Mouse (Mus musculus) C2C12 (cell line): ENCODE measurements around the gene Mbnl2. TPM values are rescaled to one million over a fixed set of nuclear protein-coding genes. Genes with fewer than 3 reads are reported as not detected.

Source experiments
- H3K27me3 ChIP-seq: one replicate; pipeline ENCODE4 v1.6.1; 2011; ENCODE audit not compliant: control insufficient read depth, insufficient read depth, insufficient read length
- H3K36me3 ChIP-seq: one replicate; pipeline ENCODE4 v1.6.1; 2011; ENCODE audit not compliant: control insufficient read depth, insufficient read depth
- H3K4me3 ChIP-seq: one replicate; pipeline ENCODE4 v1.5.1; 2011; ENCODE audit warnings: mild to moderate bottlenecking, control low read depth; ENCODE audit not compliant: poor library complexity, insufficient read depth, severe bottlenecking
- H3K79me2 ChIP-seq: one replicate; pipeline ENCODE4 v1.6.1; 2011; ENCODE audit not compliant: control insufficient read depth, insufficient read depth
- H3K79me3 ChIP-seq: one replicate; pipeline ENCODE4 v1.6.1; 2011; ENCODE audit warnings: low read depth, control low read depth
- H3ac ChIP-seq: one replicate; pipeline ENCODE3; 2011; ENCODE audit warnings: low read depth; ENCODE audit not compliant: control insufficient read depth, insufficient read length
- CEBPB ChIP-seq: IDR thresholded peaks from one replicate; pipeline ENCODE4 v1.6.1; 2011; ENCODE audit warnings: low read depth, mild to moderate bottlenecking, control low read depth, moderate library complexity
- CTCF ChIP-seq: IDR thresholded peaks from one replicate; pipeline ENCODE4 v1.5.1; 2011; ENCODE audit not compliant: control insufficient read depth, insufficient read depth, insufficient read length
- FOSL1 ChIP-seq: IDR thresholded peaks from one replicate; pipeline ENCODE4 v1.8.0; 2011; ENCODE audit warnings: mild to moderate bottlenecking, low read length; ENCODE audit not compliant: poor library complexity, insufficient read depth, severe bottlenecking
- MAX ChIP-seq: IDR thresholded peaks from one replicate; pipeline ENCODE4 v1.6.1; 2011; ENCODE audit warnings: mild to moderate bottlenecking, control low read depth
- MYOD1 ChIP-seq: IDR thresholded peaks from one replicate; pipeline ENCODE4 v1.6.1; 2011; ENCODE audit warnings: low read depth; ENCODE audit not compliant: control insufficient read depth, insufficient read length
- MYOG ChIP-seq: IDR thresholded peaks from one replicate; pipeline ENCODE4 v1.6.1; 2011; ENCODE audit not compliant: control insufficient read depth, insufficient read length; ENCODE audit errors: extremely low read depth
- USF1 ChIP-seq: IDR thresholded peaks from one replicate; pipeline ENCODE4 v1.6.1; 2011; ENCODE audit warnings: low read depth, mild to moderate bottlenecking, control low read depth, moderate library complexity
- polyA plus RNA-seq: library from polyadenylated mRNA; unstranded; fragments of >200 nt; fragmentation: generic; extraction: Trizol; gene quantifications from one replicate; pipeline ENCODE4 v1.2.1, GENCODE M21; 2012; ENCODE audit warnings: missing spikeins

Mbnl2 gene
- polyA plus RNA-seq, 1 experiment: 42.1 TPM

GRCm38 (mm10) chr14:120297137-120297749, 21.8 kb downstream of the Mbnl2 start:
- H3K27me3 ChIP-seq: no peaks in the 10 kb centered on the region
- H3ac ChIP-seq: peak overlapping the region; percentile 63
- H3K79me2 ChIP-seq: peaks cover 93% of the 10 kb centered on the region
- peaks cover 7% of the 10 kb centered on the region for H3K36me3 ChIP-seq
- TF ChIP-seq MAX (peak; percentile 18), USF1 (no peak)
- H3K4me3 ChIP-seq: peak overlapping the region; percentile 28
- peaks cover 60% of the 10 kb centered on the region for H3K79me3 ChIP-seq

- TF ChIP-seq MAX (no peak), MYOD1 (no peak), USF1 (no peak), MYOG (no peak), CTCF (no peak), FOSL1 (no peak), CEBPB (no peak)
- peaks cover 96% of the 10 kb centered on the region for H3K79me2 ChIP-seq
- H3K27me3 ChIP-seq: no peaks in the 10 kb centered on the region
- peaks cover 7% of the 10 kb centered on the region for H3K36me3 ChIP-seq
- H3K79me3 ChIP-seq: peaks cover 66% of the 10 kb centered on the region
- H3K4me3 ChIP-seq: peak overlapping the region; percentile 21
- peak overlapping the region; percentile 25 for H3ac ChIP-seq
These were observed 22.4 kb downstream of the Mbnl2 start for GRCm38 (mm10) chr14:120297833-120298232.

- TF ChIP-seq USF1: no peak
- TF ChIP-seq CTCF: no peak
- no peak for TF ChIP-seq MYOG
- TF ChIP-seq MYOD1: no peak
- TF ChIP-seq FOSL1: no peak
- no peak for TF ChIP-seq MAX
- Histone ChIP-seq H3K27me3 (no peaks in the 10 kb centered on the region), H3K4me3 (no peak overlapping the region), H3K79me3 (peaks cover 69% of the 10 kb centered on the region), H3K36me3 (peaks cover 5% of the 10 kb centered on the region), H3K79me2 (peaks cover 96% of the 10 kb centered on the region), H3ac (no peak overlapping the region)
These were observed 23.0 kb downstream of the Mbnl2 start for GRCm38 (mm10) chr14:120298439-120298838.

GRCm38 (mm10) chr14:120299716-120300115, 24.2 kb downstream of the Mbnl2 start:
- TF ChIP-seq USF1 (no peak), CTCF (no peak), CEBPB (no peak), MYOG (no peak), MAX (peak; percentile 53), FOSL1 (no peak), MYOD1 (peak; percentile 37)

GRCm38 (mm10) chr14:120300191-120300590, 24.7 kb downstream of the Mbnl2 start:
- no peak overlapping the region for H3ac ChIP-seq
- no peaks in the 10 kb centered on the region for H3K36me3 ChIP-seq
- H3K27me3 ChIP-seq: no peaks in the 10 kb centered on the region
- TF ChIP-seq MYOD1 (no peak), USF1 (no peak), CTCF (no peak), MAX (no peak), MYOG (no peak), FOSL1 (no peak), CEBPB (no peak)
- peaks cover 60% of the 10 kb centered on the region for H3K79me3 ChIP-seq
- H3K79me2 ChIP-seq: peaks cover 96% of the 10 kb centered on the region
- H3K4me3 ChIP-seq: no peak overlapping the region

More at GRCm38 (mm10) chr14:120299716-120300115, 24.2 kb downstream of the Mbnl2 start:
- H3K36me3 ChIP-seq: no peaks in the 10 kb centered on the region
- H3K4me3 ChIP-seq: no peak overlapping the region
- no peak overlapping the region for H3ac ChIP-seq
- H3K79me2 ChIP-seq: peaks cover 96% of the 10 kb centered on the region
- H3K27me3 ChIP-seq: no peaks in the 10 kb centered on the region
- peaks cover 62% of the 10 kb centered on the region for H3K79me3 ChIP-seq

- Histone ChIP-seq H3K79me3 (peaks cover 61% of the 10 kb centered on the region), H3K79me2 (peaks cover 96% of the 10 kb centered on the region), H3K27me3 (no peaks in the 10 kb centered on the region), H3K36me3 (no peaks in the 10 kb centered on the region), H3K4me3 (no peak overlapping the region), H3ac (no peak overlapping the region)
- TF ChIP-seq FOSL1 (no peak), USF1 (no peak), CEBPB (no peak), MAX (no peak), MYOD1 (no peak), MYOG (no peak), CTCF (no peak)
These were observed 25.3 kb downstream of the Mbnl2 start for GRCm38 (mm10) chr14:120300814-120301213.
